Mouse (Mus musculus) skeletal muscle tissue, adult 2 months (tissue): ENCODE results near the gene Mylk.

Experiments used
- DNase-seq: peaks from one replicate; pipeline ENCODE4 v3.0.0-alpha.2; 2012; ENCODE audit warnings: low read depth, low spot score

The Mylk gene

DNA sequence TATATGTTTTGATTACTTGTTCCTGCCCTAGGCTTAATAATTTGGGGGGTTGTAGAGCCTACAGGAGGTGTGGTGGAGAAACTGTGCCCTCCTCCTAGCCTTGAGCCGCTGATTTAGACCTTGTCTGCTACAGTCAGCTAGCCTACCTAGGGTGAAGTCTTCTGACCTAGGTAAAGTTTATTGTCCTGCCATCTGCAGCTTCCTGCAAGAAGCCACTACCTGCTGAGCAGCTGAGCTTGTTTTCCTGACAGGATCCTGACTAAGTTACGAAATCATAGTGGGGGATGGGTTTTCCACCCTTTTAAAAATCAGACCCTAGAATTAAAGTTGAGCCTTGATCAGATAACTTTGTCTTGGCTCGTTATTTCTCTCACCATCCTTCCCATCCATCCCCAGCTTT, 271.5 kb downstream of the Mylk start:
- DNase-seq: no peak

DNA sequence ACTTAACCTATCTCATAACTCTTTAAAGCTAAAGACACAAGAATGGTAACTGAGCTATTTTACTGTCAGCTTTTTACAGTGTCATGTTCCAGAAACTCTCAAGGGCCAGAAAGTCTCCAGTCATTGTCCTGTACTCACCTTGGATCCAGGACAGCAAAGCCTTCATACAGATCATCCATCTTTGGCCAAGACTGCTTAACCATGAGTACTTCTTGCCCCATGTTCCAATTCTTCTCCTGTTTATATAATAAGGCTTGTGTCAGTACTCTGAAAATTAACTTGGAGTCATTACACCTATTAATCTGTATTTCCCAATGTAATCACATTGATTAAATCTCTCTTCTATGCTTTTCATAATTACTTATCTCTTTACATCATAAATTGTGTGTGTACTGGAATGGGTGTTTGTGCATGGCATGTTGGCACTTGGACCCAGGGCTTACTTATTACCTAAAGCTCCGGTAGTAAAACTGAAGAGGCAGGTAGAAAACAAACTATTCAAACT, 273.5 kb downstream of the Mylk start:
- DNase-seq: no peak

DNA sequence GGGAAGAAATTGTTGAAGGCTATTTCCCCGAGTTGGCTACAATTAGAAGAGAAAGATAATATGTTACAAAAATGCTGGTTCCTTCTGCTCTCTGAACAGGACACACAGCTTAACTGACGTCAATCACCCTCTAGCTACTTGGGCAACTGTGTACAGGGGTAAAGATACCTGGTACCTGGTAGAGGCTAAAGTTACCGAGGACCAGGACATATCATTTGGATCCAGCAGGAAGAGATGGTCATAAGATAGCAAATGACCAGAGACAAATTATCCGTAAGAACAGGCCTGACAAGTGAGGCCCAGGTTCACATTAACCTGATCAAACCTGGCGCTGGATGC, 276.9 kb downstream of the Mylk start:
- no peak for DNase-seq

DNA sequence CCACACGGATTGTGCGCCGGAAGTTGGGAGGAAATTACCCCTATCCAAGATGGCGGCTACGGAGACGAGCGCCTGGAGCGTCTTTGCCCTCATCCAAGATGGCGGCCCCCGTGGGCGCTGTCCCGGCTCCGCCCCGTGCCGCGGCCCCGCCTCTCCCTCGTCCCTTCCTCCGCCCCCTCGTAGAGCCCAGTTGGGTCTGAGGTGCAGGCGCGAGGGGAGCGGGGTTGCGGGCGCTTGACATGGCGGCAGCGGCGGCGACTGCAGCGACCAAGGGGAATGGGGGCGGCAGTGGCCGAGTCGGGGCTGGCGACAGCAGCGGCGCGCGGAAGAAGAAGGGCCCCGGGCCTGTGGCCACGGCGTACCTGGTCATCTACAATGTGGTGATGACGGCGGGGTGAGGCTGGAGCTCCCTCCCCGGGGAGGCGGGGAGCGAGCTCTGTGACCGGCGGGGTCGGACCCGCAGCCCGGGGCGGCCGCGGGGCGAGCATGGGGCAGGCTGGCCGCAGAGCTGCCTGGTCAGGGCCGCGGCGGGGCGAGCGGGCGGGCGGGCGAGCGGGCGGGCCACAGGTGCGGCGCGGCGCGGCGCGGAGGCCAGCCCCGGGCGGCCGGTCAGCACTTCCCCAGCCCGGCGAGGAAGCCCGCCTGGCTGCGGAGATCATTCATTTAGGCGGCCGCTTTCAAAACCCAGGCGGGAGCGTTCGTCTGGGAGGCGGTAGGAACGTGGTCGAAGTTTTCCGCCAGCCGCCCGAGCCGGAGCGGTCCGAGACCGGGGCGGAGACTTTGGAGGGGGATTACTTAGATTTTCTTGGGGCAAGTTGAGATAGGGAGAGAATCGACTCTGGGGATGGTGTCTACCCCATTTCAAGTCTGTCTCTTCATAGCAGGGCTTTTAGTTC, 277.5 kb downstream of the Mylk start, which contains the start of gene Hacd2:
Gene Hacd2, plus strand, starts transcription at position 187 of the 896 bp plus-strand sequence.
- DNase-seq: peak; percentile 87

DNA sequence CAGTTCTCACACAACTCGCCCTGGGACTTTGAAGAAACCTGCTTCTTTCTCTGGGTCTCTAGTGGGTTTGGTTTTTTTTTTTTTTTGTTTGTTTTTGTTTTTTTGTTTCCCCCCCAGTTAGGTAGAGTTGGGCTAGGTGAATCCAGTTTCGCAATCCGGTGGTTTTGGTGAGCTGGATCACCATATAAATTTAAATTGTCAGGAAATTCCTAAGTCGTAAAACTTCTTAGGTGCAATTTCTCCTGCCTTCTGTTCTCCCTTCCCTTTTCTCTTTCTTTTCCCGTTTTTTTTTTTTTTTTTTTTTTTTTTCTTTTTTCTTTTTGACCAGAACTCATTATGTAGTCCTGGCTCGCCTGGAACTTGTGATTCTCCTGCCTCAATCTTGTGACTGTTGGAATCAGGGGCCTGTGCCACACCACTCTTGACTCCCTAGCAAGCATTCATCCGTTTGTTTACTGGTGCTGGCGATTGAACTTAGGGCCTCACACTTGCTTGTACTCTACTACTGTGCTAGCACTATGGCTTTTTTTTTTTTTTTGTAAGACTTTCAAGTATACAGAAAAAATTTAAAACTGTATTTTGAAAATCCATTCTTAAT, 278.2 kb downstream of the Mylk start:
- no peak for DNase-seq

DNA sequence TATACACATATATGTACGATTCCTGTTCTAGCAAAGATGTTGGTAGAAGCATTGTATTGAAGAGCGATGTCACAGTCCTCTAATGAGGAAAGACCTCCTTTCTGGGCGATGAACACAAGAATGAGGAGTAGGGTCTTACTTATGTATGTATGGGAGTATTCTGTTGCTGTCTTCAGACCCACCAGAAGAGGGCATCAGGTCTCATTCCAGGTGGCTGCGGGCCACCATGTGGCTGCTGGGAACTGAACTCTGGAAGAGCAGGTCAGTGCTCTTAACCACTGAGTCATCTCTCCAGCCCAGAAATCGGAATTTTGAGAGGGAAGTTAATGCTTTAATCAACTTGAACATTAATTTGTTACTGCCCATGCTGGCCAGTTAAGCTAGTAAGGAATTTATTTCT, 279.3 kb downstream of the Mylk start:
- no peak for DNase-seq

DNA sequence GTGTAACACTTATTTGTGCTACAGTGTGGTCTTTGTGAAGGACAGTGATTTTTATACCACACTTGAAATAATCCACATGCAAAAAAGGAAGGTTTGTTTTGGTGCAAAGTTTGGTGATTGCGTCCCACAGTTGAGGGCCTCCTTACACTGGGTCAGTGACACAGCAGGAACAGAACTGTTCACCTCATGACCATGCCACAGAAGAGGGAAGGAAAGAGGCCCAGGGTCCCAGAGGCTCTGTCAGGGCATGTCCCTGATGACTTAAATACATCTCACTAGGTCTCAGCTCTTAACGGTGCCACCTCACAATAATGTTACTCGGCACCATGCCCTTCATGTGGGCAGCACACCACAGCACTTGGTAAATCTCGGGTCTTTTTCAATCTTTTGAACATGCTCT, 280.3 kb downstream of the Mylk start:
- DNase-seq: no peak

DNA sequence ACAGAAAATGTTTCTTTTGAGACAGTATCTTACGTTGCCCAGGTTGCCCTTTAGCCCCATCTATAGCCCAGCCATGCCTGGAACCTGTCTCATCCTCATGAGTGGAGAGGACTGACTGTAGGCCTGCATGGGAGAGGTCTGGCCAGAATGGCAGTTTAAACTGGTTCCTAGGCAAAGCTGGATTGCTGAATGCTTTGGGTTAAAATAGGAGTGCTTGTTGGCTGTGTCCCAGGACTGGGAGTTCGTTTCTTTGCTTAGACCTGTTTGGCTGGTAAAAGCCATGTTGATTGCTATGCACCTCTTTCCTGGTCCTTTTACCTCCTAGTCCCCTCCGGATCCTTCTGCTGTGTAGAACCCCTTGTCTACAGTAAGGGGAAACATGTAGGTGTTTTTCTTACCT, 288.2 kb downstream of the Mylk start:
- DNase-seq: no peak

DNA sequence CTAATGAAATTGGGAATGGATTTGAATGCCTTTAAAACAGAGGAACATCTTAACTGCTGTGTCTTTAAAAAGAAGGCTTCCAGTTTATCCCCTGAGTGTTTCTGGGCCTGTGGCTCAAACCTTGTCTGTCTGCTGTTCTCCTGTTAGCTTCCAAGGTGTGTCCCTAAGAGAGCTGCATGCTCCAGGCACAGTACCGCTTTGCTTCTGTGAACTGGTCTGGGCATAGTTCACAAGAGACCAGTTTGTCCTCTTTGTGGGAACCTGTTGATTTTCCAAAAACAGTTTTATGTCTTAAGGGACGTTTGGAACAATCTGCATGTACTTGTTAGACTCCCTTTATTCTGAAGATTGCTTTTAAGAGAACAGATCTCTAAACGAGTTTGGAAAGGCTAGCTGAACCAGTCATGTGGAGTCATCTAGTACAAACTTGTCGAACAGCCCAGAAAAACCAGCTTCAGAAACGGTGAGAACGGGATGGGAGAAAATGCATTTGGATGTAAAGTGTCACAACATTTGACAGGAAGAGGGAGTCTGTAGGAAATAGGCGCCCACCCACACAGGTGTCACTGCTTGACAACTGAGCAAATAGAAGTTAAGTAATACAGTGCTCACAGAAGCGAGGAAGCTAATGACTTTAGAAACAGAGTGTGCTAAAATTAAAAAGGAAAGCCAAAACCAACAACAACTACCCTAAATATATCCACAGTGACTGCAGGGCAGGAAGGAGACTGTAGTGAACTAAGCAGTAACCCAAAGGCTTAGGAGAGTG, 289.0 kb downstream of the Mylk start:
- DNase-seq: no peak

DNA sequence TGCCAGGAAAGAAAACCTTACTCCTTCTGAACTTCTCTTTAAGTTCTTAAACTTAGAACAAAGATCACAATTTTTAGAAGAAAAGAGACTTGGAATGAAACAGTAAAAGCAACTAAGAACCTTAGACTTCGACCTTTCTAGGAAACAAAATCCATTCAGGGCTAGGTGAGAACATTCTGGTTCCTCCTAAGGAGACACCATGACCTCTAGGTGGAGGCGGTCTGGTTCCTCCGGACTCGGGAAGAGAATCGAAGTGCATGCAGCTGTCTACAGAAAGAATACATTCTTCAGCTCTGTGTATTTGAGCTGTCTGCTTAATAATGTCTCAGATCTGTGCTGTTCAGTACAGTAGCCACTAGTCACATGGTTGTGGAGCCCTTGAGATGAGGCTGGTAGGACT, 290.0 kb downstream of the Mylk start:
- no peak for DNase-seq

DNA sequence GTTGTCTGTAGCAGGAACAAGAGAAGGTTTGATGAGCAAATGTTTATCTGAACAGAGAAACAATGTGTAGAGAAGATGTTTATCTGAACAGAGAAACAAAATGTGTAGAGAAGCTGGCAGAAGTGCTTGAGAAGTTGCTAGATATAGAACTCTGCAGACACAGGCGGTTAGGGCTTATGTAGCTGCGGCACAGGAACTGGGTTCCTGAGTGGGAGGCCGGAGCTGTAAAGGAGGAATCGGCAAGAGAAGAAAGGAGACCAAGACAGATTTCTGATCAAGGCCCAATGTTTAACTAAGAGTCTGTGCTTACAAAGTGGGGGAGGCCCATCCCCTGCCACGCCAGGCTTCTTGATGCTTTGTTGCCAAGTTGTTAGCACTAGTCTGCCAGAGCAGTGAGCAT, 291.7 kb downstream of the Mylk start:
- DNase-seq: no peak

DNA sequence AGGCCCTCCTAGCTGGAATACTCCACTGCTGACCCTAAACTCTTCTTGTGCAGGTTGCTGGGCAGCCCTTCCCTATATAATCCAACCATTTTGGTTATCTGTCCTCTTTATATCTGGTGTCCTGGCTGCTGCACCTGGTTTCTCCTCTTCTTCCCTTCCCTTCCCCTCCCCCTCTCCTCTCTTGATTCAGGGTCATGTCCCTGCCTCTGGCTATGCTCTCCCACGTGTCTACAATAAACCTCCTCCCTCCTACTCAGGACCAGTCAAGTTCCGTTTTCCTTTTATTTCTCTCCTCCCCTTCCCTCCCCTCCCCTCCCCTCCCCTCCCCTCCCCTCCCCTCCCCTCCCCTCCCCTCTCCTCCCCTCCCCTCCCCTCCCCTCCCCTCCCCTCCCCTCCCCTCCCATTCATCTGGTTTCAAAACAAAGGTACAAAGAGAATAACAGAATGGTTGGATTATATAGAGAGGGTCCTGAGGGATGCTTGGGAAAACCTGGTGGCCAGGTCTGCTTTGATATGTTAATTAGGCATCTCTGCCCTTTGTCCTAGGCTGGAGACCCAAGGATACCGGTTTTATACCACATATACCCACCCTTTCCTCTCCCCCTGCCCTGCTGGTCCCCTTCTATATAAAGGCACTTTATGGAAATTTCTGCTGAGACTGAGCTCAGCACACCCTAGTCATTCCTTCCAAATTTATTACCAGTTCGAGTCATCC, 293.5 kb downstream of the Mylk start:
- no peak for DNase-seq

DNA sequence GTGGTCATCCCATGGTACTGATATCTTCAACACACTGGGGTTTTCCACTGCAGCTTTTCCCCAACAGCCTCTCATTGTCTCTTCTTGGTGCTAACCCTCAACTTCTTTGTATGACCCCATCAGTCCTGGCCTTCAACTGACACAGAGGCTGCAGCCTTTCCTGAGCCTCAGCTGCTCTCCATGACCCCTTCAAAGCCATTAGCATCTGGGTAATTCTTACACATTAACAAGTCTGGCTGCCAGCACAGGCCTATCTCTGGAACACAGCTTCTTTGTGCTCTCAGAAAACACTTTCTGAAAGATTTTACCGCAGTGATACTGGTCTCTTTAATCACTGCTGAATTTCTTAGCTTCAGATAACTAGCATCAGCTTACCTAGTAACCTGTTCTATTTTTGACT, 295.1 kb downstream of the Mylk start:
- DNase-seq: no peak

DNA sequence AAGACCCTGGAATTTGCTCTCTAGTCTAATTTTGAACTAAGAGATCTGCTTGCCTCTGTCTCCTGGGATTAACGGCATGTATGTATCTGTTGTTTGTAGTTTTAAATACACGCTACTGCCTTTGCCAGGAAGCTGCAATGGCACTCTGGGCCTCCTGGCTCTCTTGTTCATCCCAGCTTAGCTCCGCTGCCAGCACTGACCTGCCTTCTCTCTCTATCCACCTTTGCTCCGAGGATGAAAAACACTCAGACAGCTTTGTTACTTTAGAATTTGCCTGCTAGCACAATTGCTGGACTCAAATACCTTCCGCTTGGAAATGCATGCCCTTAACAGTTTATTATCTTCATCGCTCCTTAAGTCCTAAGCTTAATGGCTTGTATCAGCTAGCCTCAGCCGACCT, 296.0 kb downstream of the Mylk start:
- DNase-seq: no peak

DNA sequence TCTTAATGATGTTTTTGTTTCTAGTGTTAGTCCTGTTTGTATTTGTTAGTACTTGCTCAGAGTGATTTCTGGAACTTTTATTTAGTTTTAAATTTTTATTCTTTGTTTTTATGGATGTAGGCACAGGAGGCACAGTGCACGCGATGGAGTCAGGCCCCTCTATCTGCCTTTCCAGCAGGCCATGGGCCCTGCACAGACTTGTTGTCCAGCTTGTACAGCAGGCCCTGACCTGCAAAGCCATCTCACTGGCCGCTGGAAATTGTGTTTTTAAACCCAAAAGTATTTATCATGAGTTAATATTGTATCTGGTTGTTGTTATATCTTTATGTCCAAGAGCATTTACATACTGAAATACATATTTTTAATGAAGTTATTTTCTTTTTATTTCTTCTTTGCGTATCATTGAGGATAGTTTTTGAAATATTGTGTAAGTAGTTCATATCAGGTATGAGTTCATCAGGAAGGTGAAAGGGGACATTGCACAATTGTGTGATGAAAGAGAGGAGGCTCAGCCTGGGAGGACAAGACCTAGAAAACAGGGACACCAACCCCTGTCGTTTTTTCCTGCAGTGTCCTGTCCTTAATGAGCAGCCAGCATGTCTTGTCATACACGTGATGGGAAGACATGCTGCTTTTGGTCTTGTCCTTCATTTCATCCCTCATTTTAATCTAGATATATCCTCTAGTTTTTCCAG, 301.2 kb downstream of the Mylk start:
- DNase-seq: no peak

DNA sequence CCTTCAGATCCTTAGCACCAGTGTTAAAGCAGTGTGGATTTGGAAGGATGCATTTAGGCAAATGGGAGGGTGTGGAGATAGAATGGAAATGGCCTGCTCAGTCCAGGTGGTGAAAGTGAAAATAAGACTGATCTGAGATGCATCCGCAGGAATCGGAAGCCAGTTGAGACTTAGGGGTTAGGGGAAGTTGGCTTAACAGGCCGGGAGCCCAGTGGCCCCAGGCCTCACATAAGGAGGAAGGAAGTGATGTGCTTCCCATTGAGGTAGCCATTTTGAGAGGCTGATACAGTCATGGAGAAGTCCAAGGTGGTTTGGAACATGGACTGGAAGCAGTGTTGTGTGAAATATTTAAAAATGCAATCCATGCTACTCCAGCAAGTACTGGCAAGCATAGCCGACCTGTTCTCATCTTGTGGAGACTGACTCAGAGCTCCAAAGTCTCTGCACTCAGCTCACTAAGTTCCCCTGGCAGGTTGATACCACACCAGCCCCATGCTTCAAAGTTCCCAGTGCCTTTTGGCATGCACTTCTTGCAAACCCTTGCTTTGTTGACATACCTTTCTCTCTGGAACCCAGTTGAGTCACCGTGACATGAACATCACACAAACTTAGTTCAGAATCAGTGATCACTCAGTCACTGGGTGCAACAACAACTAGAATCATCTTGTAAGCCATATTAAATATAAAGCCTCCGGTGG, 302.4 kb downstream of the Mylk start:
- DNase-seq: no peak

DNA sequence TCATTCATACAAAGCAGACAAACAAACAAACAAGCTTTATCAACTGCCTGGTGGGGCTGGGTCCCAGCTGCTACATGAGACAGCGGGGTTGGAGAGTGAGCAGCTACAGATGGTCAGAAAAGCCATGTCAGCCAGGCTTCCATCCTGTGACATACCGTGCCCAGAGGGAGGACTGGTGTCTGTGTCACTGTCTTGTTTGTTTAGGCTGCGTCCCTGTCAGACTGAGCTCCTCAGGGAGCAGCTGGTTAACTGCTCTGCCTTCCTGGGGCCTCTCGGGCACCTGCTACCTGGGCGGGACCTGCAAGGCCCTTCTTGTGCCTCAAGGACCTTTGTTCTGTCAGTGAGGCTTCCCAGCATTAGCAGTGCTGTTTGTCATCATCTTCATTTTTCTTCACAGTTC, 306.1 kb downstream of the Mylk start:
- no peak for DNase-seq
